Mouse (Mus musculus): ENCODE data around the gene Fra10ac1. TPM values are rescaled to one million over a fixed set of nuclear protein-coding genes. Genes with fewer than 3 reads are reported as not detected.

The Fra10ac1 gene
- 10 to 100 TPM; 37.4 to 39.4 TPM for polyA plus RNA-seq (2017; shearing (Covaris generic))

GRCm38 (mm10) chr19:38223905-38224684 lies at the start of gene Fra10ac1:
Fra10ac1 (minus strand) TSS chr19:38224156.

GRCm38 (mm10) chr19:38264505-38265500 lies 40.8 kb upstream of the Fra10ac1 start, which contains the start of gene Lgi1:
Lgi1 (plus strand) TSS chr19:38264536.

Other genes starting within 250 kb of the Fra10ac1 start
- gene Myof, start 180.6 kb downstream of the Fra10ac1 start, polyA plus RNA-seq (2017; shearing (Covaris generic)) = under 1 TPM in 1 of 2 experiments, not detected in 1; 0.27 TPM
- 1 to 10 TPM; 1.9 TPM for gene Cep55, start 169.1 kb downstream of the Fra10ac1 start, polyA plus RNA-seq (2017; shearing (Covaris generic))
- 1 to 10 TPM in 1 of 2 experiments, not detected in 1; 1.5 TPM for gene Ffar4, start 127.1 kb downstream of the Fra10ac1 start, polyA plus RNA-seq (2017; shearing (Covaris generic))
- gene Rbp4, start 98.9 kb downstream of the Fra10ac1 start, polyA plus RNA-seq (2017; shearing (Covaris generic)) = not detected
- under 1 TPM in 1 of 2 experiments, not detected in 1; 0.10 TPM for gene Pde6c, start 91.4 kb downstream of the Fra10ac1 start, polyA plus RNA-seq (2017; shearing (Covaris generic))
- gene Lgi1, start 40.4 kb upstream of the Fra10ac1 start, polyA plus RNA-seq (2017; shearing (Covaris generic)) = 1 to 10 TPM in 1 of 2 experiments, not detected in 1; 1.4 TPM
- gene Slc35g1, start 171.8 kb upstream of the Fra10ac1 start, polyA plus RNA-seq (2017; shearing (Covaris generic)) = 10 to 100 TPM; 22.5 to 37.2 TPM

Measured in inflammation-experienced regulatory T-cells (primary cell).